Mouse (Mus musculus) hindbrain, embryonic 11.5 days (tissue): Measurements from ENCODE around the gene Pde2a. TPM values are rescaled to one million over a fixed set of nuclear protein-coding genes. Genes with fewer than 3 reads are reported as not detected.
A peak's percentile ranks its signal among the peaks of the same experiment; 100 is the strongest.

Experiments
- ATAC-seq: fragments of 200-750 bp; cut with Nextera tagmentation; 2 replicates; pipeline ENCODE4 v1.8.0; 2017; ENCODE audit warnings: mild to moderate bottlenecking, moderate TSS enrichment, moderate library complexity; ENCODE audit not compliant: low FRiP score
- DNase-seq: peaks from one replicate; pipeline ENCODE4 v3.0.0-alpha.2; 2015; ENCODE audit warnings: low spot score
- H3K27ac ChIP-seq: fragments of 300-500 bp; sonication (generic); 2 replicates; pipeline ENCODE4 v1.5.1; 2014; ENCODE audit warnings: mild to moderate bottlenecking, low read depth, low read length
- H3K27me3 ChIP-seq: fragments of 300-500 bp; sonication (generic); 2 replicates; pipeline ENCODE4 v1.6.1; 2014; ENCODE audit warnings: mild to moderate bottlenecking, low read length, moderate library complexity, mixed read lengths; ENCODE audit not compliant: control insufficient read depth, insufficient read depth
- H3K36me3 ChIP-seq: fragments of 300-500 bp; sonication (generic); 2 replicates; pipeline ENCODE4 v1.6.1; 2014; ENCODE audit warnings: mild to moderate bottlenecking, low read length, moderate library complexity, mixed read lengths; ENCODE audit not compliant: control insufficient read depth, insufficient read depth
- H3K4me1 ChIP-seq: fragments of 300-500 bp; sonication (generic); replicated peaks from 2 replicates; pipeline ENCODE4 v1.6.1; 2014; ENCODE audit warnings: low read length, mixed read lengths; ENCODE audit not compliant: control insufficient read depth, insufficient read depth
- H3K4me2 ChIP-seq: fragments of 300-500 bp; sonication (generic); replicated peaks from 2 replicates; pipeline ENCODE4 v1.6.1; 2014; ENCODE audit warnings: mild to moderate bottlenecking, low read depth, low read length
- H3K4me3 ChIP-seq: fragments of 300-500 bp; sonication (generic); 2 replicates; pipeline ENCODE4 v1.5.1; 2014; ENCODE audit warnings: low read depth, low read length
- H3K9ac ChIP-seq: fragments of 300-500 bp; sonication (generic); 2 replicates; pipeline ENCODE4 v1.6.1; 2014; ENCODE audit warnings: low read depth, low read length
- H3K9me3 ChIP-seq: fragments of 300-500 bp; sonication (generic); 2 replicates; pipeline ENCODE4 v1.6.1; 2016; ENCODE audit warnings: low read length; ENCODE audit not compliant: control insufficient read depth
- WGBS: fragments of 180-500 bp; shearing (Covaris S2); extraction: QIAGEN DNeasy Blood & Tissue Kit; methylation state at CpG from one replicate; pipeline ENCODE4 v1.1.7; 2014; 5-methylcytosine and 5-hydroxymethylcytosine counted together
- polyA plus RNA-seq: library from polyadenylated mRNA; unstranded; fragments of >200 nt; fragmentation: Nextera tagmentation; extraction: Ambion mirVana; gene quantifications from 2 replicates; pipeline ENCODE4 v1.2.1, GENCODE M21; 2014

Gene Pde2a
- polyA plus RNA-seq, 1 experiment from 2014 or later, result 14.4 TPM

DNA sequence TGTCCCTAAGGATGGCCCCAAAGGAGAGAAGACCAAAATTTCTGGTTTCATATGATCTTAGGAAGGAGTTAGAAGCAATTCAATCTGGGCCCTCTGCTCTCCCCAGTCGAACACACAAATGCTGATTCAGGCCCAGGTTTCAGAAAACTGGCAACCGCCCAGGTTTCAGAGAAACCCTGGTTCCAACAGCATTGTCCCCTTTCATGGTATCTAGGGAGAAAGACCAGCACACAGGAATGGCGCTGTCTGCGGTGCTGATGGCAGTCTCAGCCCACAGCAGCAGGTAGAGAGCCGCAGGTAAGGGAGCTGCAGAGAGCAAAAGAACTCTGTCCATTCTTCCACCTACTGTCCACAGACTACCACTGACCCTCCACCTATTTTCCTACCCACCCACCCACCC, 55.7 kb downstream of the Pde2a start:
- DNase-seq (no peak), ATAC-seq (no peak)
- Histone ChIP-seq H3K27ac (no peak overlapping the region), H3K9me3 (no peaks in the 10 kb centered on the region), H3K9ac (no peak overlapping the region), H3K27me3 (no peaks in the 10 kb centered on the region), H3K4me1 (no peaks in the 10 kb centered on the region), H3K4me3 (no peak overlapping the region), H3K36me3 (no peaks in the 10 kb centered on the region), H3K4me2 (no peak overlapping the region)
- 43% methylated on average over 5 of the region's 5 CpGs for WGBS

DNA sequence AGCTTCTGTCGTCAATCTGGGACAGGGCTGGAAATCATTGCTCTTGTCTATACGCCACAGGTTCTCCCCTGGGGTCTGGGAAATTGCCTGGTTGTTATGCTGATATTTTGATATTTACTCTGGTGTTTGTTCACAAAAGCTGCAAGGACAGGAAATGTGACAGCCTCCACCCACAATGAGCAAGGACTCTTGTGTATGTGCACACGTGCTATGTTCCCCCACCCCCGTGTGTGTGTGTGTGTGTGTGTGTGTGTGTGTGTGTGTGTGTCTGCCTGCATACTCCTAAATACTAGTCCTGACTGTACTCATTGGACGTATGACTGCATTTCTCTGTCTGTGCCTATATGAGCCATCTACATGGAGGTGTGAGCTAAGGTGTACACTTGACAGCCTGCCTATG, 56.6 kb downstream of the Pde2a start:
- no peaks in the 10 kb centered on the region for H3K9me3 ChIP-seq
- H3K4me1 ChIP-seq, result no peaks in the 10 kb centered on the region
- no peaks in the 10 kb centered on the region for H3K36me3 ChIP-seq
- DNase-seq (no peak), ATAC-seq (no peak)
- no peak overlapping the region for H3K27ac ChIP-seq
- H3K9ac ChIP-seq, result no peak overlapping the region
- 77% methylated on average over 5 of the region's 5 CpGs for WGBS
- no peak overlapping the region for H3K4me3 ChIP-seq
- H3K27me3 ChIP-seq, result no peaks in the 10 kb centered on the region
- H3K4me2 ChIP-seq, result no peak overlapping the region

- no peak overlapping the region for H3K4me2 ChIP-seq
- no peak overlapping the region for H3K4me3 ChIP-seq
- no peak overlapping the region for H3K9ac ChIP-seq
- no peaks in the 10 kb centered on the region for H3K4me1 ChIP-seq
- ATAC-seq (no peak), DNase-seq (no peak)
- no peaks in the 10 kb centered on the region for H3K27me3 ChIP-seq
- no peaks in the 10 kb centered on the region for H3K36me3 ChIP-seq
- H3K27ac ChIP-seq, result no peak overlapping the region
- 77% methylated on average over 4 of the region's 4 CpGs for WGBS
- H3K9me3 ChIP-seq, result no peaks in the 10 kb centered on the region
Observed at GRCm38 (mm10) chr7:101479841-101480240, 58.4 kb downstream of the Pde2a start.

DNA sequence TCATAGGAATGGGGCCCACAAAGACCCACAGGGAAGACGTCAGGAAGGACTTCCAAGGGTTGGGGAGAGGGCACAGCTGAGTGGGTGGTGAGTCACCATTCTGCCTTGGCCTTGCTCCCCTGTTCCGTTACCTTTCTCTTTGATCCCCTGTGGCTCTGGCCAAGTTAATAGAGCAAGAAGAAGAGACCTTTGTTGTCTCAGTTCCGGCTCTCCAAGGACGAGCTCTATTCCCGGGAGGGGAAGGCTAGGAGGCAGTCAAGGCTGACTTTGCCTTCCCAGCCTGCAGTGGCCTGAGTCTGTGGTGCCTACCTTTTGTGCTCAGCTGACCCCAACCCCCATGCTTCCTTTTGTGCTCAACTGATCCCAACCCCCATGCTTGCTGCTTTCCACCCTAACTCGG, 59.2 kb downstream of the Pde2a start:
- Histone ChIP-seq H3K4me1 (no peaks in the 10 kb centered on the region), H3K4me2 (no peak overlapping the region), H3K36me3 (no peaks in the 10 kb centered on the region), H3K9me3 (no peaks in the 10 kb centered on the region), H3K9ac (no peak overlapping the region), H3K4me3 (no peak overlapping the region), H3K27ac (no peak overlapping the region), H3K27me3 (no peaks in the 10 kb centered on the region)
- WGBS, result 65% methylated on average over 6 of the region's 6 CpGs
- ATAC-seq (no peak), DNase-seq (no peak)

DNA sequence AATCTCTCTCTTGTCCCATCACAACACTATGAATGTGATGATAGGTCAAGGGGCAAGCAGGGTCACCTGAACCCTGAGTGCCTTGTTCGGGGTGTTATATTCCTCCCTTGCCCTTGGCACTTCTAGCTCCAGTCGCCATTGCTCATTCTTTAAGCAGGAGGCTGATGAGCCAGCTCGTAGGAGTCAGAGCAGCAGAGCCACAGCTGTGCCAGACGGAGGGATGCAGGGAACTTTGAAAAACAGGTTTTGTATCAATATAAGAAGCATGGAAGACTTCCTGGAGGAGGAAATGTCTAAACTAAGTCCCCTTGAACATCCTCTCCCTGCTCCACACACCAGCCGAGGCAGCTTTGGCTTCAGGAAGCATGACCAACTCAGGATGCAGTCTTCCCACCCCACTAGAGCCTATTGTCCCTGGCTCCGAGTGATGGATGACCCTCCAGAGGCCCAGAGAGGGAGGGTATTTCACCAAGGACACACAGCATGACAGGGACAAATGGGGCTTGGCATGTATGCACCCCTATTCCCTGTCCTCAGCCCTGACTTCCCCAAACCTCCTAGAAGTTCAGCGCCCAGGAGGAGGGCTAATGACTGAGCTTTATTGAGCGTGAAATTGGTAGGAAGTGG, 60.5 kb downstream of the Pde2a start:
- DNase-seq (no peak), ATAC-seq (no peak)
- Histone ChIP-seq H3K4me1 (no peaks in the 10 kb centered on the region), H3K4me2 (no peak overlapping the region), H3K4me3 (no peak overlapping the region), H3K27me3 (no peaks in the 10 kb centered on the region), H3K9ac (no peak overlapping the region), H3K27ac (no peak overlapping the region), H3K9me3 (no peaks in the 10 kb centered on the region), H3K36me3 (no peaks in the 10 kb centered on the region)
- 65% methylated on average over 8 of the region's 8 CpGs for WGBS

- ATAC-seq, result no peak
Observed at GRCm38 (mm10) chr7:101482499-101483081, 61.1 kb downstream of the Pde2a start.

DNA sequence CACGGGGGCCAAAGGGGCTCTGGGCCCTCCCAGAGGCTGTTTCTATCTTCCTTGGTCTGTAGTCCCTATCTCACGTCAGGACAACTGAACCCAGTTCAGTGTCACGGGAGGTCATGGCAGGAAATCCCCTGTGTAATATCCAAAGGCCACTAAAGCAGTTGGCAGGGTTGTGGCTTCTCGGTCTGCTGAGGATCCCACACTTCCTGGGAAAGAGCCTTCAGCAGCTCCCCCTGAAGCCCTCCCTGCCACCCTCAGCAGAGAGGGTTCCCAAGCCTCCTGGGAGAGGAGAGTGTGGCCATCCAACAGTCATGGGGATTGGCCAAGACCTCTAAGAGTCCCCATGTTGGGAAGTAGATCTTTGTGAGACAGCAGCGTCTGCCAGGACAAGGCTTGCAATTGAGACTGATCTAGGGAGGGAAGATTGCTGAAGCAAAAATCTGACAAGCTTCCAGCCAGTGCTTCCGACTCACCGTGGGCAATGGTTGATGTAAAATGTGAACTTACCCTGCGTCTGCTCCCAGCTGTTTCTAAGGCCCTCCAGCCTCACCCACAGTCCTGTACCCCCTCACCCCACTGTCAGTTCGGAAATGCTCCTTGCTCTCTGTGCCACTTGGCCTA, 62.1 kb downstream of the Pde2a start:
- Histone ChIP-seq H3K27me3 (no peaks in the 10 kb centered on the region), H3K4me3 (no peak overlapping the region), H3K4me1 (no peaks in the 10 kb centered on the region), H3K4me2 (no peak overlapping the region), H3K36me3 (no peaks in the 10 kb centered on the region), H3K9ac (no peak overlapping the region), H3K27ac (0 out of 2 replicates have a peak overlapping the region, but pooled peaks have one; percentile 21), H3K9me3 (no peaks in the 10 kb centered on the region)
- WGBS, result 77% methylated on average over 9 of the region's 9 CpGs
- ATAC-seq (no peak), DNase-seq (no peak)

More at GRCm38 (mm10) chr7:101482499-101483081, 61.1 kb downstream of the Pde2a start:
- Histone ChIP-seq H3K27me3 (no peaks in the 10 kb centered on the region), H3K9me3 (no peaks in the 10 kb centered on the region), H3K4me1 (no peaks in the 10 kb centered on the region), H3K4me2 (no peak overlapping the region), H3K9ac (no peak overlapping the region), H3K4me3 (no peak overlapping the region), H3K27ac (no peak overlapping the region), H3K36me3 (no peaks in the 10 kb centered on the region)
- 76% methylated on average over 9 of the region's 9 CpGs for WGBS
- no peak for DNase-seq

- Histone ChIP-seq H3K9ac (no peak overlapping the region), H3K4me2 (no peak overlapping the region), H3K27me3 (no peaks in the 10 kb centered on the region), H3K9me3 (no peaks in the 10 kb centered on the region), H3K27ac (no peak overlapping the region), H3K4me3 (no peak overlapping the region), H3K36me3 (no peaks in the 10 kb centered on the region), H3K4me1 (no peaks in the 10 kb centered on the region)
- ATAC-seq (no peak), DNase-seq (no peak)
- WGBS, result 81% methylated on average over 5 of the region's 5 CpGs
Observed at GRCm38 (mm10) chr7:101487102-101487501, 65.6 kb downstream of the Pde2a start.

DNA sequence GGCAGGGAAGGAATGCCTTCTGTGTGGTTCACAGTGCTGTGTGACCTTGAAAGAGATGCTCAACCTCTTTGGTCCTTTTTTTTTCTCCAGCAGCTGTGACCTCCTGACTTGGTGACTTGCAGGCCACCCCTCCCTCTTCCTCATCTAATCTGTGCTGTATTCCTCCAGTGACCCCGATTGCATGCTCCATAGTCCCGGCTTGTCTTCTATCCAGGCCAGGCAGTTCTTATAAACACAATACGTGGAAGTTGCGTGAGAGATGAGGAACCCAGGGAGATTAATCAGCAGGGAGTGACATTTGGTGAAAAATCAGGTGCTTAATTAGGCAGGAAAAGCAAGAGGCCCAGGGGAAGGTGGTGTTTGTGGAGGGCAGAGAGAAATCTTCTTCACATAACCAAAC, 69.5 kb downstream of the Pde2a start:
- H3K4me3 ChIP-seq, result no peak overlapping the region
- WGBS, result 54% methylated on average over 4 of the region's 4 CpGs
- no peak overlapping the region for H3K9ac ChIP-seq
- H3K27me3 ChIP-seq, result no peaks in the 10 kb centered on the region
- H3K27ac ChIP-seq, result no peak overlapping the region
- H3K36me3 ChIP-seq, result no peaks in the 10 kb centered on the region
- H3K4me2 ChIP-seq, result no peak overlapping the region
- ATAC-seq (no peak), DNase-seq (no peak)
- no peaks in the 10 kb centered on the region for H3K4me1 ChIP-seq
- H3K9me3 ChIP-seq, result no peaks in the 10 kb centered on the region
